Mouse (Mus musculus) olfactory bulb, adult 2 months (tissue): ENCODE results near the gene Utp20.

ENCODE experiments used
- CTCF ChIP-seq: fragments of 200-500 bp; IDR thresholded peaks from 2 replicates; pipeline ENCODE4 v1.5.1; 2012; ENCODE audit warnings: low read depth, mild to moderate bottlenecking, low read length, moderate library complexity; ENCODE audit not compliant: insufficient read depth
- POLR2A ChIP-seq: fragments of 200-500 bp; IDR thresholded peaks from 2 replicates; pipeline ENCODE4 v1.6.1; 2012; ENCODE audit warnings: mild to moderate bottlenecking, low read depth, low read length, moderate library complexity; ENCODE audit not compliant: insufficient read depth

GRCm38 (mm10) chr10:88776206-88776605 lies 50.4 kb downstream of the Utp20 start:
- TF ChIP-seq CTCF: no peak
- TF ChIP-seq POLR2A: no peak
